Mouse (Mus musculus): Measurements from ENCODE around the gene Gm17660.

GRCm38 (mm10) chr5:104073602-104074001 is 3.8 kb downstream of the Gm17660 start:
- no peak for TF ChIP-seq CTCF (IDR thresholded peaks at IDR 0.05; ENCODE audit: borderline replicate concordance, insufficient read depth, low read depth, low read length)
- TF ChIP-seq POLR2A (IDR thresholded peaks at IDR 0.05; ENCODE audit: borderline replicate concordance, insufficient read depth, low read length): no peak
